Mouse (Mus musculus): ENCODE measurements around the gene Selenbp2. TPM values are rescaled to one million over a fixed set of nuclear protein-coding genes. Genes with fewer than 3 reads are reported as not detected.
"Not testable (repeated sequence)": the region's sequence is repeated elsewhere in the genome, so short reads cannot be mapped to it uniquely, and the experiment has no call there.

Gene Selenbp2
- polyA plus RNA-seq, 1 experiment from 2014 or later, result 8.5 TPM

- not testable (repeated sequence) for ATAC-seq (ENCODE audit: borderline replicate concordance, extremely low read depth, low FRiP score, low TSS enrichment); H3K27me3 ChIP-seq; H3K4me3 ChIP-seq; H3K9me3 ChIP-seq; H3K36me3 ChIP-seq; H3K9ac ChIP-seq; H3K27ac ChIP-seq; H3K4me2 ChIP-seq
- WGBS, result 87% methylated on average over 4 of the region's 4 CpGs
- H3K4me1 ChIP-seq, result peaks cover 14% of the 10 kb centered on the region; the same call in 1 of the 2 replicates
These were observed 2.9 kb downstream of the Selenbp2 start for GRCm38 (mm10) chr3:94696257-94696656.

GRCm38 (mm10) chr3:94702163-94702810 lies 8.9 kb downstream of the Selenbp2 start:
- H3K9me3 ChIP-seq; H3K4me2 ChIP-seq; H3K27me3 ChIP-seq; H3K4me1 ChIP-seq; ATAC-seq (ENCODE audit: borderline replicate concordance, extremely low read depth, low FRiP score, low TSS enrichment); H3K27ac ChIP-seq; H3K4me3 ChIP-seq; H3K36me3 ChIP-seq; H3K9ac ChIP-seq: not testable (repeated sequence)
- 67% methylated on average over 7 of the region's 7 CpGs for WGBS

DNA sequence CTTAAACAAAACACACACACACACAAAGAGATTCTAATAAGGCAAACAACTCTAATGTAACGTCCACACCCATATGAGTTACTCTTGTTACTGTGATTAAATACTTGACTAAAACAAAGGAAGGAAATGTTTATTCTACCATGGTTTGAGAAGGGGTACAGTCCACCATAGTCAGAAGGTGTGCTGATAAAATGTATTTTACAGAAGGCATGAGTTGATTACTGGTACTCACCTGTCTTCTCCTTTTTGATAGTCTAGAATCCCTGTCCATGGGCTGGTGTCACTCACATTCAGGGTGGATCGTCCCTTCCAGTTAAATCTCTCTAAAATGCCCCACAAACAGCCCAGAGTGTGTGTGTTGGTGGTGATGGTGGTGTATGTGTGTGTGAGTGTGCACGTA lies 9.5 kb downstream of the Selenbp2 start:
- Histone ChIP-seq H3K9me3 (no peaks in the 10 kb centered on the region), H3K9ac (no peak overlapping the region), H3K27ac (no peak overlapping the region), H3K36me3 (no peaks in the 10 kb centered on the region), H3K4me3 (no peak overlapping the region), H3K27me3 (no peaks in the 10 kb centered on the region), H3K4me2 (no peak overlapping the region), H3K4me1 (no peaks in the 10 kb centered on the region)
- no peak for ATAC-seq (ENCODE audit: borderline replicate concordance, extremely low read depth, low FRiP score, low TSS enrichment)
- WGBS, result 69% methylated on average over 3 of the region's 3 CpGs

DNA sequence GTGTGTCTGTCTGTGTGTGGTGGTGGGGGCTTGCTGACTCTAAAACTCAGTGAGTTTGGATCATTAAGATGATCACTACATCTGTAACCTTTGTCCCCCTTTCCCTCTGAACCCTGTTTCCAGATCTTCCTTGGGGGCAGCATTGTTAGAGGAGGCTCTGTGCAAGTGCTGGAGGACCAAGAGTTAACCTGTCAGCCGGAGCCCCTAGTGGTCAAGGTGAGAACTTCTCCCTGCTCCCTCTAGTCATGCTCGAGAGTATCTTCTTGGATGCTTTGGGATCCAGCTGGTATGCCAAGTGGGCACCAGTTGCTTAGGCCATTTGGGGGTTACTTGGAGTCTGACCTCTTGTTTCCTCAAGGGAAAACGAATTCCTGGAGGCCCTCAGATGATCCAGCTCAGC lies 10.0 kb downstream of the Selenbp2 start:
- H3K4me2 ChIP-seq, H3K27ac ChIP-seq, H3K4me1 ChIP-seq, H3K4me3 ChIP-seq, H3K36me3 ChIP-seq, H3K9ac ChIP-seq, H3K27me3 ChIP-seq, H3K9me3 ChIP-seq: not testable (repeated sequence)
- peak; percentile 21; the same call in 1 of the 2 replicates for ATAC-seq (ENCODE audit: borderline replicate concordance, extremely low read depth, low FRiP score, low TSS enrichment)
- WGBS, result 19% methylated on average over 3 of the region's 3 CpGs

- not testable (repeated sequence) for H3K9ac ChIP-seq, H3K27ac ChIP-seq, H3K4me2 ChIP-seq, H3K4me3 ChIP-seq, H3K36me3 ChIP-seq, H3K4me1 ChIP-seq, H3K27me3 ChIP-seq, H3K9me3 ChIP-seq
- ATAC-seq (ENCODE audit: borderline replicate concordance, extremely low read depth, low FRiP score, low TSS enrichment), result 0 out of 2 replicates have a peak, but pooled peaks have one; percentile 52
These were observed 17.2 kb downstream of the Selenbp2 start for GRCm38 (mm10) chr3:94710591-94710990.

DNA sequence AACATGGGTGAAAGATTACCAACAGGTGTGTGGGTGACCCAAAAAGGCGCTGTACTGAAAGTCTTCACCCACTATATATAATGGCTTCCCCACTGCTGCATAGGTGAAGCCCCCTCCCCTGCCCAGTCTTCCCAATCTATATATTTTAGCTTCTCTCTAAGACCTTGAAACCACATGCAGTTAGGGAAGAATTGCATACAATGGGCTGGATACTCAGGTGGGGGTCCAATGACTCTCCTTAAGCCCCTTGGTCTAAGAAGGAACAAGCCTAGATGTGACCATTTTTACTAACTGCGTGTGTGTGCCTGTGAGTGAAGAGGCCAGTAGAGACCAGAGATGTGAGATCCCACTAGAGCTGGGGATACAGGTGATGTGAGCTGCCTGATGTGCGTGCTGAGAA lies 20.1 kb downstream of the Selenbp2 start:
- ATAC-seq (ENCODE audit: borderline replicate concordance, extremely low read depth, low FRiP score, low TSS enrichment); H3K27me3 ChIP-seq; H3K27ac ChIP-seq; H3K36me3 ChIP-seq; H3K9ac ChIP-seq; H3K4me1 ChIP-seq; H3K4me3 ChIP-seq; H3K4me2 ChIP-seq; H3K9me3 ChIP-seq: not testable (repeated sequence)
- WGBS, result 73% methylated on average over 3 of the region's 3 CpGs

GRCm38 (mm10) chr3:94718253-94718652 lies 24.9 kb downstream of the Selenbp2 start:
- not testable (repeated sequence) for H3K9me3 ChIP-seq, H3K4me1 ChIP-seq, H3K36me3 ChIP-seq, H3K4me3 ChIP-seq, H3K9ac ChIP-seq, H3K4me2 ChIP-seq, H3K27ac ChIP-seq, H3K27me3 ChIP-seq
- peak; percentile 82 for ATAC-seq (ENCODE audit: borderline replicate concordance, extremely low read depth, low FRiP score, low TSS enrichment)
- WGBS, result 33% methylated on average over 1 of the region's 1 CpGs

DNA sequence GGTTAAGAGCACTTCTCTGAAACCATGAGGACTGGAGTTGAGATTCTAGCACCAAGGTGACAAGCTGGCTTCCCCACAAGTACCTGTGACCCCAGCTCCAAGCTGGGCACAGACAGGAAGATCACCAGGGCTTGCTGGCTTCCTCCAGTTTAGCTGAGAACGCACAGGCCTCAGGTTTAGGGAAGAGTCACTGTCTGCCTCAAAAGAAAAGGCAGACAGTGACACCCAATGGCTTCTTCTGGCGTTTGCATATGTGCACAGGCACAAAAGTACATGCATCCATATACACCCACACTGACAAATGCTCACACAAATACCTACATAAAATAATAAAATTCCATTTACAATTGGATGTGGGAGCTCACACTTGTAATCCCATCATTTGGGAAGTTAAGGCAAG lies 30.3 kb downstream of the Selenbp2 start:
- H3K4me3 ChIP-seq; H3K27me3 ChIP-seq; H3K9ac ChIP-seq; H3K4me2 ChIP-seq; H3K27ac ChIP-seq; H3K9me3 ChIP-seq; H3K4me1 ChIP-seq; ATAC-seq (ENCODE audit: borderline replicate concordance, extremely low read depth, low FRiP score, low TSS enrichment); H3K36me3 ChIP-seq: not testable (repeated sequence)
- whole genome bisulfite sequencing, result 23% methylated on average over 2 of the region's 2 CpGs

GRCm38 (mm10) chr3:94745691-94746090 lies 52.3 kb downstream of the Selenbp2 start:
- Histone ChIP-seq H3K9ac (no peak overlapping the region), H3K27me3 (no peaks in the 10 kb centered on the region), H3K4me1 (no peaks in the 10 kb centered on the region), H3K4me3 (no peak overlapping the region), H3K27ac (no peak overlapping the region), H3K9me3 (no peaks in the 10 kb centered on the region), H3K36me3 (no peaks in the 10 kb centered on the region), H3K4me2 (no peak overlapping the region)
- 94% methylated on average over 17 of the region's 17 CpGs for WGBS
- no peak for ATAC-seq (ENCODE audit: borderline replicate concordance, extremely low read depth, low FRiP score, low TSS enrichment)

Other genes with a start within 250 kb of the Selenbp2 start
- 0.42 and 0.49 TPM in 2 replicates for gene Oaz3, start 249.6 kb upstream of the Selenbp2 start, polyA plus RNA-seq (2015; fragmentation: Nextera tagmentation; extraction: Ambion mirVana)
- 2.3 and 4.6 TPM in 2 replicates for gene Celf3, start 215.3 kb upstream of the Selenbp2 start, polyA plus RNA-seq (2015; fragmentation: Nextera tagmentation; extraction: Ambion mirVana)
- 7.8 and 8.4 TPM in 2 replicates for gene Riiad1, start 213.2 kb upstream of the Selenbp2 start, polyA plus RNA-seq (2015; fragmentation: Nextera tagmentation; extraction: Ambion mirVana)
- 46.5 and 48.5 TPM in 2 replicates for gene Snx27, start 110.8 kb upstream of the Selenbp2 start, polyA plus RNA-seq (2015; fragmentation: Nextera tagmentation; extraction: Ambion mirVana)
- gene Gm10972, start 50.4 kb upstream of the Selenbp2 start, polyA plus RNA-seq (2015; fragmentation: Nextera tagmentation; extraction: Ambion mirVana), result not detected in 2 replicates
- 10.4 and 11.6 TPM in 2 replicates for gene Tuft1, start 34.7 kb upstream of the Selenbp2 start, polyA plus RNA-seq (2015; fragmentation: Nextera tagmentation; extraction: Ambion mirVana)
- gene Cgn, start 92.9 kb downstream of the Selenbp2 start, polyA plus RNA-seq (2015; fragmentation: Nextera tagmentation; extraction: Ambion mirVana), result 28.8 and 29.7 TPM in 2 replicates
- 13.7 and 16.3 TPM in 2 replicates for gene Pogz, start 144.0 kb downstream of the Selenbp2 start, polyA plus RNA-seq (2015; fragmentation: Nextera tagmentation; extraction: Ambion mirVana)
- gene Psmb4, start 193.4 kb downstream of the Selenbp2 start, polyA plus RNA-seq (2015; fragmentation: Nextera tagmentation; extraction: Ambion mirVana), result 336 and 350 TPM in 2 replicates
- gene Selenbp1, start 239.5 kb downstream of the Selenbp2 start, polyA plus RNA-seq (2015; fragmentation: Nextera tagmentation; extraction: Ambion mirVana), result 216 and 237 TPM in 2 replicates

Measured in lung, embryonic 15.5 days (tissue).